Mouse (Mus musculus) liver, embryonic 16.5 days (tissue): ENCODE measurements around the gene Rps2. TPM values are rescaled to one million over a fixed set of nuclear protein-coding genes. Genes with fewer than 3 reads are reported as not detected.

ENCODE experiments used
- ATAC-seq: fragments of 200-750 bp; cut with Nextera tagmentation; 2 replicates; pipeline ENCODE4 v1.8.0; 2017; ENCODE audit warnings: low read depth, mild to moderate bottlenecking, moderate number of reproducible peaks, moderate library complexity
- H3K27ac ChIP-seq: fragments of 300-500 bp; sonication (generic); 2 replicates; pipeline ENCODE4 v1.5.1; 2014; ENCODE audit warnings: mild to moderate bottlenecking, low read length
- H3K27me3 ChIP-seq: fragments of 300-500 bp; sonication (generic); 2 replicates; pipeline ENCODE4 v1.6.1; 2014; ENCODE audit warnings: low read depth, low read length, mixed read lengths; ENCODE audit not compliant: control insufficient read depth, insufficient read depth
- H3K36me3 ChIP-seq: fragments of 300-500 bp; sonication (generic); 2 replicates; pipeline ENCODE4 v1.6.1; 2014; ENCODE audit warnings: mild to moderate bottlenecking; ENCODE audit not compliant: control insufficient read depth, insufficient read depth
- H3K4me1 ChIP-seq: fragments of 300-500 bp; sonication (generic); 2 replicates; pipeline ENCODE4 v1.6.1; 2014; ENCODE audit warnings: low read depth, low read length, mixed read lengths; ENCODE audit not compliant: control insufficient read depth
- H3K4me2 ChIP-seq: fragments of 300-500 bp; sonication (generic); 2 replicates; pipeline ENCODE4 v1.6.1; 2014; ENCODE audit warnings: low read depth, low read length, mixed read lengths
- H3K4me3 ChIP-seq: fragments of 300-500 bp; sonication (generic); 2 replicates; pipeline ENCODE4 v1.5.1; 2014; ENCODE audit warnings: low read depth, mild to moderate bottlenecking, low read length
- H3K9ac ChIP-seq: fragments of 300-500 bp; sonication (generic); 2 replicates; pipeline ENCODE4 v1.6.1; 2014; ENCODE audit warnings: low read depth, low read length
- H3K9me3 ChIP-seq: fragments of 300-500 bp; sonication (generic); replicated peaks from 2 replicates; pipeline ENCODE4 v1.6.1; 2016; ENCODE audit warnings: low read length; ENCODE audit not compliant: control insufficient read depth
- WGBS: fragments of 180-500 bp; shearing (Covaris S2); extraction: QIAGEN DNeasy Blood & Tissue Kit; methylation state at CpG from one replicate; pipeline ENCODE4 v1.1.7; 2014; ENCODE audit not compliant: insufficient replicate concordance; 5-methylcytosine and 5-hydroxymethylcytosine counted together
- polyA plus RNA-seq: library from polyadenylated mRNA; unstranded; fragments of >200 nt; fragmentation: Nextera tagmentation; extraction: Ambion mirVana; gene quantifications from 2 replicates; pipeline ENCODE4 v1.2.1, GENCODE M21; 2015

The Rps2 gene
- polyA plus RNA-seq, 1 experiment from 2014 or later, result 868 TPM

DNA sequence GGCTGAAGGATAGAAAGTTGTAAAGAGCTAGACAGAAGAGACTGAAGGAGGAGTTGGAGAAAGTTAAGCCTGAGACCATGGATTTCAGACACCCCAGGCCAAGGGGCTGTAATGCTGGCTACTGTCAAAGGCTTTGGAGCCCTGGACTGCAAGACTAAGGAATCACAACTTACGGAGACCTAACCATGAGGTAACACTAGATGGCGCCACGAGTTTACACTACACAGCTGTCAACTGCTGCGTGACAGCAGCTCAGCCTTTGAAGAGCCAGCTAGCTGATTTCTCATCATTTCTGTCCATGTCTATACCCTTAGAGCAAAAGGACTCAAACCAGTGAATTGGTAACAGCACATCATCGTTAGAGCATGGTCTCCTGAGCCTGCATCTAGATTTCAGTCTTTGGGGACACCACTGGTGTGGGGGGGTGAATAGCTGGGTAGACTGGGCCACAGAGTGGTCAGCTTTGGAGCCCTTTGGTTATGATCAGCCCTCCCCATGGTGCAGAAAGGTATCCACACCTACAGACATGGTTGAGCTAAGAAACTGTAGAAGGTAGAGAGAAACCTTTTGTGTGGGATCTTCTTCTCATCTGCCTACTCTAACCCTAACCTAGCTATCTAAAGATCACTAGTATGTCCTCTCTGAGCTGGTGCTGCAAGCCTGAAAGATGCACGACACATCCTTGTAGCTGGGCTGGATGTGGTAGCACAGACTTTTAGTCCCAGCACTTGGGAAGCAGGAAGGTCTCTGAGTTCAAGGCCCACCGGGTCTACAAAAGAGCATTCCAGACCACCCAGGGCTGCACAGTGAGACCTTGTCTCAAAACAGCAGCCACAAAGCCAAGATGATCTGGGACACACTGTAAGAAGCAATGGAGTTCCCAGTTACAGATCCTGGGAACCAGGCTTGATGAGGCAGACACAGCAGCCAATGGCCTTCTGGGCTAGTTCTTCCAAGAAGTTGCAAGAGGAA is 27.9 kb downstream of the Rps2 start:
- Histone ChIP-seq H3K9me3 (no peaks in the 10 kb centered on the region), H3K27me3 (peaks cover 15% of the 10 kb centered on the region), H3K36me3 (no peaks in the 10 kb centered on the region), H3K4me1 (no peaks in the 10 kb centered on the region; the same call in 1 of the 2 replicates), H3K27ac (no peak overlapping the region), H3K4me3 (no peak overlapping the region), H3K4me2 (no peak overlapping the region), H3K9ac (no peak overlapping the region)
- 16% methylated on average over 7 of the region's 7 CpGs for WGBS
- peak; percentile 48 for ATAC-seq

DNA sequence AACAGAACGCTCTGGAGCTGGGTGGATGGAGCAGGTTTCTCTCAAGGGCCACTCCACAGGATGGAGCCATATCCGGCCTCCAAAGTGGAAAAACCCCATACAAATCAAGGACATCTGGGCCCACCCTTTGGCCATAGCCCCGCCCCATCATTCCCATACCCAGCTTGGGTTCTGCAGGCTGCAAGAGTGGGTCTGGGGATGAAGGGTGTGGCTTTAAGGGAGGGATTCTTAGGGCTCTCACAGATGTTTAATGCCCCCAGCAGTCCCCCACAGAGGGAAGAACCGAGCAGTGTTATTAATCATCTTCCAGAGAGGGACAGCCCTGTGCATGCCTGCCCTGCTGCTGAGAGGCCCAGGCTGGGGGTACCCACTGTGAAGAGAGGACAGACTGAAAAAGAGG is 29.1 kb downstream of the Rps2 start:
- no peak overlapping the region for H3K9ac ChIP-seq
- no peak for ATAC-seq

DNA sequence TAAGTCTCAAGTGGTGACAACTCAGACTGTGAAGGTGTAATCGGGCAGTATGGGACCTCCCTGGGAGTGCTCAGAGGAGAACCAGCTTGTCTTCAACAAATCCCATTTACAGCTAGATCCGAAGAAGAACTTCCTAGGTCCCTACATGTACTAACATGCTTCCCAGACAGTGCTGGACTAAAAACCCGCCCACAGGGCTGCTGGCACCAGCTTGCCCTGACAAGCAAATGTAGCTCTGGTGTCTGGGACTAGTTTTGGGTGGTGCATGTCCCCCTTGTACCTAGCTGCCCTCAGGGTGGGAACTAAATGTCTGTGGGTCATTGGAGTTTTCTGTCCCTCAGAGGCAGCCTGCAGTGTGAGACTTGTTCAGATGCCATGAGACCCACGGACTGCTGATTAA is 33.6 kb downstream of the Rps2 start:
- WGBS, result 17% methylated on average over 4 of the region's 4 CpGs
- no peak for ATAC-seq
- no peak overlapping the region for H3K4me3 ChIP-seq
- H3K36me3 ChIP-seq, result no peaks in the 10 kb centered on the region
- peaks cover 63% of the 10 kb centered on the region for H3K27me3 ChIP-seq
- no peak overlapping the region for H3K9ac ChIP-seq
- no peak overlapping the region for H3K27ac ChIP-seq
- peaks cover 11% of the 10 kb centered on the region for H3K4me1 ChIP-seq
- no peak overlapping the region for H3K4me2 ChIP-seq
- no peaks in the 10 kb centered on the region for H3K9me3 ChIP-seq

More for the DNA sequence above, 29.1 kb downstream of the Rps2 start:
- Histone ChIP-seq H3K4me3 (no peak overlapping the region), H3K27me3 (peaks cover 25% of the 10 kb centered on the region), H3K4me1 (no peaks in the 10 kb centered on the region; the same call in 1 of the 2 replicates), H3K9me3 (no peaks in the 10 kb centered on the region), H3K36me3 (no peaks in the 10 kb centered on the region), H3K27ac (no peak overlapping the region), H3K4me2 (no peak overlapping the region)
- WGBS, result 37% methylated on average over 4 of the region's 4 CpGs

DNA sequence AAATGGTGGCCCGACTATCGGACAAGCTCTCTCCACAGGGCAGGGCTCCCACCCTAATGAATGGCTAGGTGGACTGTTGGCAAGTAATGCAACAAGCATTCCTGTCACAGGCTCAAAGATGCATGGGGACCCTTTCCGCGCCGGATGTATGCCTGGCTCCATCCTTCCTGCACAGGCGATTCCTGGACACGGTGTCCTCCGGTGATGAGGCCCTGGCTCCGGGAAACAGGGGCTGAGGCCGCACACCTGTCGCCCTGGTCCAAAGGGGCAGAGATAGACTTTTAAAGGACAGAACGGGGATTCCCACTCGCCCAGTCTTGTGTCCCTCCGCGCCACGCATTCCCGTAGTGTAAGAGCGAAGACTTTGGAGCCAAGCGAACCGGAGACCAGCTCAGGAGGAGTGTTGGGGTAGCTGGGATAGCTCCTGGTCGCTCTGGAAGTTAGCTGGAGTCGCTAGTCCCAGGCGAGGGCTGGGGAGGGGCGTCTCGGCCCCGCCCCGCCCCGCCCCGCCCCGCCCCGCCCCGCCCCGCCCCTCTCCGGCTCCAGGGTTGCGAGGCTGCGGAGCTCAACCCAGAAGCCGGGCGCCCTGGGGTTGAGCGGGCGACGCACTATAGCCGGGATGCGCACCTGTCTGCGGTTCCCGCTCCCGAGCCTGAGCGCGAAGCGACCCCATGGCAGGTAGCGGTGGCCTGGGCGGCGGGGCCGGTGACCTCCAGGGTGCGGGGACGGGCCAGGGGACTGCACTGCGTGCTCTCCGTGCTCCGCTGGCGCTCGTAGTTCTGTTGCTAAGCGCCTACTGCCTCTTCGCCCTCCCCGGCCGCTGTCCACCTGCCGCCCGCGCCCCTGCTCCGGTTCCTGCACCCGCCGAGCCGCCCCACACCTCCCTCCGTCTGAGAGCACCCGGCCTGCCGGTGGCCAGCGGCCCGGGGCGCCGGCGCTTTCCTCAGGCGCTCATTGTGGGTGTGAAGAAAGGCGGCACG is 34.8 kb downstream of the Rps2 start, which contains the start of gene Hs3st6:
Gene Hs3st6, plus strand, starts transcription at position 574 of the 980 bp plus-strand sequence.
- H3K27ac ChIP-seq, result no peak within 1 kb of the TSS
- ATAC-seq, result peak; percentile 79
- peak within 1 kb of the TSS; percentile 53 for H3K4me3 ChIP-seq
- H3K36me3 ChIP-seq, result no peaks in the 10 kb centered on the region
- peak within 1 kb of the TSS; percentile 70 for H3K4me2 ChIP-seq
- WGBS, result 1% methylated on average over 64 of the region's 82 CpGs
- no peaks in the 10 kb centered on the region for H3K9me3 ChIP-seq
- no peak within 1 kb of the TSS for H3K9ac ChIP-seq
- H3K4me1 ChIP-seq, result peaks cover 11% of the 10 kb centered on the region
- peaks cover 59% of the 10 kb centered on the region for H3K27me3 ChIP-seq

DNA sequence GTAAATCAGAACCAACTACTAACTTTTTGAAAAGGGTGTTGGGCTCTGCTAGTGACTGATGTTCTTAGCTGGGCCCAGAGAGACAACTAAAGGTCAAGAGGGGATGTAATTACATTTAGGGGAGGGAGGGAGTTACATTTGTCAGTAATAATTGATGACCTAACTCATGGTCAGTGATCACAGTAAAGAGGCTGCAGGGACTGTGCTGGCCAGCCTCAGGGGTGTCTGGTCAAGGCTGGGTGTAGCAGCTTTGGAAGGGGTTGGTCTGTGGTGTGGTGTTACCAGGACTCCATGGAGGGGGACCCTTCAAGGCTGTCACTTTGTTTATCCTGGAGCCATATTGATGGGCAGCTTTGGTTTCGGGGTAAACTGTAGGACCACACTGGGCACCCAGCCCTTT is 39.5 kb downstream of the Rps2 start:
- H3K36me3 ChIP-seq, result no peaks in the 10 kb centered on the region
- WGBS, result 48% methylated on average over 1 of the region's 1 CpGs

DNA sequence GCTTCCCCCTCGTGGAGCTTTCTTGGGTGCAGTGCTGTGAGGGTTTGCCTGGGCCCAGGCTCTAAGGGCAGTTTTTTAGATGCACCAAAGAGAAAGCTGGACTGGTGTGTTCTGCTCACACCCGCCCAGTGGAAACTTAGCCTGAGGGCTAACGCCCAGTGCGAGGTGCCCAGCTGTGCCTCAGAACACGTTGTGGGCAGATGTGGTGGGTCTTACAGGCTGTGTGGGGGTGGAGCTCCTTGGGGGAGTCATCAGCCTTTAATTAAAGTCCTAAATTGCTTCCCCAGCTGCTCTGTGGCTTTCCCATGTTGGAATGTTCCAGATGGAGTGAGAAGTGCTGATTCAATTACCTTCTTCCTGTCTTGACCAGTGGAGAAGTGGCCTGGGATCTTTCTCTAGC is 43.2 kb downstream of the Rps2 start:
- Histone ChIP-seq H3K9ac (no peak overlapping the region), H3K4me1 (no peaks in the 10 kb centered on the region), H3K36me3 (no peaks in the 10 kb centered on the region), H3K27me3 (peaks cover 9% of the 10 kb centered on the region), H3K4me3 (no peak overlapping the region), H3K9me3 (no peaks in the 10 kb centered on the region), H3K27ac (no peak overlapping the region), H3K4me2 (no peak overlapping the region)
- WGBS, result 38% methylated on average over 5 of the region's 5 CpGs
- ATAC-seq, result no peak

More for the DNA sequence above, 39.5 kb downstream of the Rps2 start:
- H3K9ac ChIP-seq, result no peak overlapping the region
- H3K27ac ChIP-seq, result no peak overlapping the region
- H3K4me1 ChIP-seq, result peaks cover 8% of the 10 kb centered on the region
- no peak for ATAC-seq
- no peak overlapping the region for H3K4me2 ChIP-seq
- H3K9me3 ChIP-seq, result no peaks in the 10 kb centered on the region
- peaks cover 34% of the 10 kb centered on the region for H3K27me3 ChIP-seq
- no peak overlapping the region for H3K4me3 ChIP-seq

DNA sequence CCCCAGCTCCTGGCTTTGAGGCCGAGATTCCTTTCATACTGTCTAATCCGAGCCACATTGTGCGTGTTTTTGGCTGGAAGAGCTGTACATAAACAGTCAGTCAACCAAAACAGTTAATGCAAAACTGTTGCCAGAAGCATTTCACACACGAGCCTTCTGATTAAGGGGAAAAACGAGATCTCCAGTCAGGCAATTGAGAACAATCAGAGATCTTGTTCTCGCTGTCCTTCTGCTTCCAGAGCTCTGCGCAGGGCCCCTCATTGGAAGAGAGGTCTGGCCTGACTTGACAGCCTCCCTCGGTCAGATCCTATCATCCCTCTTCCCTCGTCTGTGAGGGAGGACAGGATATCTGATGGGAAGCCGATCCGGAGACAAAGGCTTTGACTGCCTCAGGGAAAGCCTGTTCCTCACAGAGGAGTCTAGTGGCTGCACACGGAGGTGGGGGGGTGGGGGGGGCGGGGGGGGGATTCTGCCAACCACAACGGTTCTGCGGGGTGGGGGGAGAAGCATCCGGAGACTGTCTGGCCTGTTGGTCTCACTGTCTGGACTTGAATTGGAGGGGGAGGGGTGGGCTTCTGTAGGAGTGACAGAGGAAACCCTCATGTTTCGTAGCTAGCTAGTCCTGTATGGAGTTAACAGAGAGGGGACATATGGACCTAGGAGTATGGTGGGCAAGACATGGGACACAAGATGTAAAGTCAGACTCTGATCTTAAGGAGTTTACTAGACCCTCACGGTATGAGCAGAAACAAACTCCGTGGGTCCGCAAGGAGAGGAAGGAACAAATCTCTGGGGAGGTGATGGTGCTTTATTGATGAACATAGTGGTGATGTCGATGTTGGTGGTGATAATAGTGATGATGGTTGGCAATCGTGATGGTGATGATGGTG is 47.3 kb downstream of the Rps2 start:
- 37% methylated on average over 21 of the region's 22 CpGs for WGBS
- Histone ChIP-seq H3K4me3 (no peak overlapping the region), H3K27ac (no peak overlapping the region), H3K4me1 (peaks cover 2% of the 10 kb centered on the region; the same call in 1 of the 2 replicates), H3K9me3 (no peaks in the 10 kb centered on the region), H3K36me3 (no peaks in the 10 kb centered on the region), H3K9ac (no peak overlapping the region), H3K27me3 (peaks cover 14% of the 10 kb centered on the region; the same call in 1 of the 2 replicates), H3K4me2 (no peak overlapping the region)
- no peak for ATAC-seq

DNA sequence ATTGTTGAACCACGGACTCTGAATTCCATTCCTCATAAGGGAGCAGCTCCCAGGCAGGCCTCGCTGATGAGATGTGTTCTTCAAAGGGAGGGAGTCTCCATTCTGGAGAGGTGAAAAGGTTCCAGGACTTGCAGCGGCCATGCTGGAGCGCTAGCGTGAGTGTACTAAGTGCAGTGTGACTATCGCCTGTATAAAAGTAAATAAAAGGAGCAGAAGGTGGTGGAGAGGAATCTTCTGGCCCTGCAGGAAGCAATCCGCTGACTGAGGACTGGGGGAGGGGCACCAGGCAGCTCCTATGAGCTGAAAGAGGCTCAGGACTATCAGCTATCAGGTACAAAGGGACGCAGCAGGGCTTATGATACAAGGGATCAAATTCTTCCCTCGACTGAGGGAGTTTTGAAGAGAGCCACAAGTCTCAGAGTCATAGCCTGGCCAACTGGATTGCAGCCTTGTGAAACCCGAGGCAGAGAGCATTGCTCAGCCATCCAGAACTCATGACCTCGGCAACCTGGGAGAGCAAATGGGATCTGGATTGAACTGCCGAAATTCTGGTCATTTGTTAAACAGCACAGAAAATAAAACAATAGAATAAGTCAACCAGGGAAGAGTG is 48.5 kb downstream of the Rps2 start:
- peaks cover 2% of the 10 kb centered on the region; the same call in 1 of the 2 replicates for H3K4me1 ChIP-seq
- ATAC-seq, result no peak
- H3K4me2 ChIP-seq, result no peak overlapping the region
- H3K27ac ChIP-seq, result no peak overlapping the region
- no peaks in the 10 kb centered on the region for H3K36me3 ChIP-seq
- H3K4me3 ChIP-seq, result no peak overlapping the region
- no peaks in the 10 kb centered on the region for H3K9me3 ChIP-seq
- WGBS, result 30% methylated on average over 12 of the region's 12 CpGs
- no peak overlapping the region for H3K9ac ChIP-seq
- H3K27me3 ChIP-seq, result peaks cover 14% of the 10 kb centered on the region; the same call in 1 of the 2 replicates
